Mouse (Mus musculus): ENCODE measurements around the gene Fut8.
"Not testable (repeated sequence)": the region's sequence is repeated elsewhere in the genome, so short reads cannot be mapped to it uniquely, and the experiment has no call there.

The Fut8 gene

GRCm38 (mm10) chr12:77502243-77502642, 264.3 kb downstream of the Fut8 start:
- DNase-seq: peak in 1 of 2 experiments; percentile 1

GRCm38 (mm10) chr12:77505431-77505830, 267.5 kb downstream of the Fut8 start:
- peak in 1 of 2 experiments; percentile 1 for DNase-seq

GRCm38 (mm10) chr12:77507770-77508169, 269.8 kb downstream of the Fut8 start:
- peak in 1 of 2 experiments; percentile 1 for DNase-seq

- DNase-seq: peak in 1 of 2 experiments; percentile 41
These were observed 272.8 kb downstream of the Fut8 start for GRCm38 (mm10) chr12:77510758-77511157.

- DNase-seq: peak; percentile 75 to 82
These were observed 273.3 kb downstream of the Fut8 start for GRCm38 (mm10) chr12:77511206-77511605.

- DNase-seq: peak in 1 of 2 experiments; percentile 8
These were observed 273.7 kb downstream of the Fut8 start for GRCm38 (mm10) chr12:77511631-77512030.

- peak in 1 of 2 experiments; percentile 0 for DNase-seq
These were observed 278.9 kb downstream of the Fut8 start for GRCm38 (mm10) chr12:77516805-77517204.

GRCm38 (mm10) chr12:77517691-77518090, 279.8 kb downstream of the Fut8 start:
- peak in 1 of 2 experiments; percentile 3 for DNase-seq

- DNase-seq: peak in 1 of 2 experiments; percentile 3
These were observed 281.7 kb downstream of the Fut8 start for GRCm38 (mm10) chr12:77519534-77520102.

- DNase-seq: not testable (repeated sequence)
These were observed 286.1 kb downstream of the Fut8 start for GRCm38 (mm10) chr12:77524014-77524413.
